Mouse (Mus musculus) neural tube, embryonic 14.5 days (tissue): ENCODE results near the gene Pik3r5. TPM values are rescaled to one million over a fixed set of nuclear protein-coding genes. Genes with fewer than 3 reads are reported as not detected.

ENCODE experiments used
- ATAC-seq: fragments of 200-750 bp; cut with Nextera tagmentation; 2 replicates; pipeline ENCODE4 v1.8.0; 2017; ENCODE audit warnings: low read depth, mild to moderate bottlenecking, moderate TSS enrichment, moderate library complexity
- H3K27ac ChIP-seq: fragments of 300-500 bp; sonication (generic); 2 replicates; pipeline ENCODE4 v1.5.1; 2014; ENCODE audit warnings: low read depth, mild to moderate bottlenecking, control low read depth, low read length, moderate library complexity, mixed read lengths
- H3K27me3 ChIP-seq: fragments of 300-500 bp; sonication (generic); 2 replicates; pipeline ENCODE4 v1.6.1; 2014; ENCODE audit warnings: low read length; ENCODE audit not compliant: control insufficient read depth, insufficient read depth
- H3K36me3 ChIP-seq: fragments of 300-500 bp; sonication (generic); 2 replicates; pipeline ENCODE4 v1.6.1; 2014; ENCODE audit warnings: low read length, mixed read lengths; ENCODE audit not compliant: control insufficient read depth, insufficient read depth
- H3K4me1 ChIP-seq: fragments of 300-500 bp; sonication (generic); 2 replicates; pipeline ENCODE4 v1.6.1; 2014; ENCODE audit warnings: low read length; ENCODE audit not compliant: control insufficient read depth, insufficient read depth
- H3K4me2 ChIP-seq: fragments of 300-500 bp; sonication (generic); 2 replicates; pipeline ENCODE4 v1.6.1; 2014; ENCODE audit warnings: mild to moderate bottlenecking, low read depth, low read length, control low read depth
- H3K4me3 ChIP-seq: fragments of 300-500 bp; sonication (generic); 2 replicates; pipeline ENCODE4 v1.5.1; 2014; ENCODE audit warnings: low read depth, low read length, control low read depth, mixed read lengths
- H3K9ac ChIP-seq: fragments of 300-500 bp; sonication (generic); replicated peaks from 2 replicates; pipeline ENCODE4 v1.6.1; 2014; ENCODE audit warnings: low read depth, mild to moderate bottlenecking, control low read depth, low read length, mixed read lengths
- H3K9me3 ChIP-seq: fragments of 300-500 bp; sonication (generic); 2 replicates; pipeline ENCODE4 v1.6.1; 2016; ENCODE audit warnings: low read length; ENCODE audit not compliant: control insufficient read depth
- WGBS: fragments of 180-500 bp; shearing (Covaris S2); extraction: QIAGEN DNeasy Blood & Tissue Kit; methylation state at CpG from one replicate; pipeline ENCODE4 v1.1.7; 2014; 5-methylcytosine and 5-hydroxymethylcytosine counted together
- polyA plus RNA-seq: library from polyadenylated mRNA; unstranded; fragments of >200 nt; fragmentation: Nextera tagmentation; extraction: Ambion mirVana; gene quantifications from 2 replicates; pipeline ENCODE4 v1.2.1, GENCODE M21; 2014

Gene Pik3r5
- polyA plus RNA-seq, 1 experiment from 2014 or later = 1.2 TPM

- Histone ChIP-seq H3K27ac (no peak overlapping the region), H3K4me1 (peaks cover 23% of the 10 kb centered on the region), H3K36me3 (no peaks in the 10 kb centered on the region), H3K27me3 (peaks cover 18% of the 10 kb centered on the region), H3K9me3 (no peaks in the 10 kb centered on the region), H3K4me3 (no peak overlapping the region), H3K9ac (no peak overlapping the region), H3K4me2 (no peak overlapping the region; the same call in 1 of the 2 replicates)
- ATAC-seq = no peak
- 28% methylated on average over 11 of the region's 11 CpGs for WGBS
Measured at GRCm38 (mm10) chr11:68387971-68388654, 43.8 kb upstream of the Pik3r5 start.

GRCm38 (mm10) chr11:68388655-68389015, 43.3 kb upstream of the Pik3r5 start:
- H3K4me2 ChIP-seq = no peak overlapping the region
- H3K4me1 ChIP-seq = peaks cover 23% of the 10 kb centered on the region
- H3K27ac ChIP-seq = no peak overlapping the region
- no peak for ATAC-seq
- H3K27me3 ChIP-seq = peaks cover 18% of the 10 kb centered on the region
- H3K9me3 ChIP-seq = no peaks in the 10 kb centered on the region
- no peak overlapping the region for H3K4me3 ChIP-seq
- 18% methylated on average over 1 of the region's 1 CpGs for WGBS
- H3K9ac ChIP-seq = no peak overlapping the region
- H3K36me3 ChIP-seq = no peaks in the 10 kb centered on the region

GRCm38 (mm10) chr11:68389621-68390020, 42.3 kb upstream of the Pik3r5 start:
- Histone ChIP-seq H3K9ac (no peak overlapping the region), H3K36me3 (no peaks in the 10 kb centered on the region), H3K27me3 (peaks cover 18% of the 10 kb centered on the region), H3K4me2 (0 out of 2 replicates have a peak overlapping the region, but pooled peaks have one; percentile 18), H3K27ac (no peak overlapping the region), H3K4me1 (peaks cover 20% of the 10 kb centered on the region), H3K4me3 (no peak overlapping the region), H3K9me3 (no peaks in the 10 kb centered on the region)
- 2% methylated on average over 8 of the region's 8 CpGs for WGBS
- no peak for ATAC-seq

DNA sequence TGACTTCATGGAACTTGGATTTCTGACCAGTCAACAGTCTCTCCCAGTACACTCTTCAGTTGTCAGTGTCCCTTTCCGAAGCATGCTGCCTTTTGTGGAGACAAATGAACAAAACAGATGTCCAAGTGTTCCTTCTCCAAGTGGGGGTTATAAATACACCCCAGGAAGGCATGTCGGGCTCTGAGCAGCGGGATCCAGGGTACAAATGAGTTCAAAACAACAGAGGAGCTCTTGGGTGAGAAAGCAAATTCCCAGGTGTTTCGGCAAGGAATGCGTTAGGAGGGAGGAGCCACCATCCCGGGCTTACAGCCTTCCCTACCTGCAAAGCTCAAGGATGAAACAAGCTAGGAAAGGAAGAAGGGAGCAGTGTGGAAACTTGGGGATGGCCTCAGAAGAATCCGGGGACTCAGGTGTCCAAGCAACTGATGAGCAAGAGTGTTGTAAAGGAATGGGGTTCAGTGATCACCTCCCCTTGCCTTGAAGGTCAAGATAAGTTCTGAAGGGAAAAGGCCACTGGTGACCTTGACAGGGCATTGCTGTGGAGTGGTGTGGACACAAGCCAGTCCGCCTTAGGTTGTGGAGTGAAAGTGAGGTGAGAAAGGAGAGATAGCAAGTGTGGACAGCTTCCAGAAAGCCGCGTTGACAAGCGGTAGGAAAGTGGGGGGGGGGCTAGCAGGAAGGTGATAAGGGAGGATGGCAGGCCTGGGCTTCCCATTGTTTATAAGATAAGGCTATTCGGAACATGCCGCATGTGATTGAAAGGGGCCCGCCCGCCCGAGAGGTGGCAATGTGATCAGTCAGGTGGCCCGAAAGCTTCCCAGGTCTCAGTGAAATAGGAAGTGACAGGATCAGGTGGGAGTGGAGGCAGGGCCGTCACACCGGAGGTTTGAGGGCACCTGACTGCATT, 41.3 kb upstream of the Pik3r5 start:
- H3K4me1 ChIP-seq = peaks cover 12% of the 10 kb centered on the region; the same call in 1 of the 2 replicates
- 12% methylated on average over 19 of the region's 19 CpGs for WGBS

DNA sequence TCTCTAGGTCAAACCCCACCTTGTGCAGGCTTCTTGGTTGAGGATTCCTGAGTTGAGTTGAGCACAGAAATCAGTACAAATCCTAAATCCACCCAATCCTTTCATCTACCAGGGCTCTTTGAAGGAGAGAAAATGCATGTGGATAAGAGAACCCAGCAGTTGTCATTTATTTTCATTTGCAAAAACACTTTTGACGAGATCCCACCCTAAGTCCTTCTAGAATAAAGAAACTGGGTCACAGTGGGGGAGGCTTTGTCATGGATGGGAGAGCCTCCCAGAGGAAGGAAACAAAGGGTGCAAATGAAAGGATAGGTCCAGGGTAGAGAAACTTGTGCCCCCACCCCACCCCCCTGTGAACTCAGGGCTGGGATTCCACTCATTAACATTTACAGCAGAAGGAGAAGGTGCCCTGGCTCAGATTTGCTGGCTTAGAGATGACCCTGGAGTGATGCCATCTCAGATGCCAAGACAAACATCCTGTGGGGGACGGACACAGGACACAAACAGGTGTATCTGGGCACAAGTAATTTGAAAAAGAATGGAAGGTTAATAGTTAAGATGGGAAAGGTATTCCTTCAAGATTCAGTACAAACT, 37.9 kb upstream of the Pik3r5 start:
- H3K4me1 ChIP-seq = 0 out of 2 replicates have a peak, but pooled peaks cover 5% of the 10 kb centered on the region
- H3K4me2 ChIP-seq = no peak overlapping the region
- 54% methylated on average over 2 of the region's 2 CpGs for WGBS
- no peak for ATAC-seq
- peaks cover 20% of the 10 kb centered on the region for H3K27me3 ChIP-seq
- H3K4me3 ChIP-seq = no peak overlapping the region
- no peaks in the 10 kb centered on the region for H3K36me3 ChIP-seq
- H3K9me3 ChIP-seq = no peaks in the 10 kb centered on the region
- no peak overlapping the region for H3K27ac ChIP-seq
- H3K9ac ChIP-seq = no peak overlapping the region

More for the DNA sequence above, 41.3 kb upstream of the Pik3r5 start:
- Histone ChIP-seq H3K9me3 (no peaks in the 10 kb centered on the region), H3K27ac (no peak overlapping the region), H3K36me3 (no peaks in the 10 kb centered on the region), H3K4me3 (no peak overlapping the region), H3K9ac (no peak overlapping the region), H3K4me2 (no peak overlapping the region), H3K27me3 (peaks cover 17% of the 10 kb centered on the region)
- no peak for ATAC-seq

DNA sequence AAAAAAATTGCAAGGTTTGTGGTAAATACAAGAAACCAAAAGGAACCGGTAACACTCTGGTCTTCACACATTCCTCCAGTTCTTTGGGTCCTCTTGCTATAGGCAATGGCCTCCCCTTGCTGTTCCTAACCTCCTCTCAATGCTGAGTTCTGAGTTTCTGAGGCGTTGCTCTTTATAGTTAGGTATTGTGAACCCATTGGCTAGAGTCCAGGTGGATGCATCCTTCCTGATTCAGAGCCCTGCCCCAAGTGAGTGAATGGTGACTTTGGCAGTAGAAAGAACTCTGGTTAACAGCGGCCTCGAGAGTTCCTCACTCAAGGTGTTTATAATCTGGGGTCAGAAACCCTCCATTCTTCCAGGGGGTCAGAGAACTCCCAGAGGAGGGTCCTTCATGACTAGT, 37.2 kb upstream of the Pik3r5 start:
- H3K9me3 ChIP-seq = no peaks in the 10 kb centered on the region
- WGBS = 51% methylated on average over 4 of the region's 4 CpGs
- no peak overlapping the region for H3K27ac ChIP-seq
- no peak overlapping the region for H3K4me3 ChIP-seq
- no peaks in the 10 kb centered on the region for H3K36me3 ChIP-seq
- ATAC-seq = no peak
- H3K4me2 ChIP-seq = no peak overlapping the region
- peaks cover 20% of the 10 kb centered on the region for H3K27me3 ChIP-seq
- no peak overlapping the region for H3K9ac ChIP-seq
- no peaks in the 10 kb centered on the region; the same call in 1 of the 2 replicates for H3K4me1 ChIP-seq

- ATAC-seq = no peak
- Histone ChIP-seq H3K4me2 (no peak overlapping the region), H3K36me3 (no peaks in the 10 kb centered on the region), H3K4me3 (no peak overlapping the region), H3K27ac (no peak overlapping the region), H3K27me3 (peaks cover 18% of the 10 kb centered on the region), H3K9me3 (no peaks in the 10 kb centered on the region), H3K4me1 (peaks cover 4% of the 10 kb centered on the region; the same call in 1 of the 2 replicates), H3K9ac (no peak overlapping the region)
- 80% methylated on average over 5 of the region's 5 CpGs for WGBS
Measured at GRCm38 (mm10) chr11:68395546-68395945, 36.4 kb upstream of the Pik3r5 start.

GRCm38 (mm10) chr11:68398891-68399547, 32.9 kb upstream of the Pik3r5 start:
- H3K27ac ChIP-seq = peak overlapping the region; percentile 58; the same call in 1 of the 2 replicates
- no peaks in the 10 kb centered on the region for H3K9me3 ChIP-seq
- H3K4me3 ChIP-seq = peak overlapping the region; percentile 49
- WGBS = 9% methylated on average over 24 of the region's 24 CpGs
- peak overlapping the region; percentile 84 for H3K4me2 ChIP-seq
- H3K9ac ChIP-seq = peak overlapping the region; percentile 48; the same call in 1 of the 2 replicates
- H3K27me3 ChIP-seq = peaks cover 14% of the 10 kb centered on the region
- H3K36me3 ChIP-seq = no peaks in the 10 kb centered on the region
- peaks cover 4% of the 10 kb centered on the region for H3K4me1 ChIP-seq
- no peak for ATAC-seq
